ENCODE assay signal across 19 mouse cellular contexts in the genomic region with DNA sequence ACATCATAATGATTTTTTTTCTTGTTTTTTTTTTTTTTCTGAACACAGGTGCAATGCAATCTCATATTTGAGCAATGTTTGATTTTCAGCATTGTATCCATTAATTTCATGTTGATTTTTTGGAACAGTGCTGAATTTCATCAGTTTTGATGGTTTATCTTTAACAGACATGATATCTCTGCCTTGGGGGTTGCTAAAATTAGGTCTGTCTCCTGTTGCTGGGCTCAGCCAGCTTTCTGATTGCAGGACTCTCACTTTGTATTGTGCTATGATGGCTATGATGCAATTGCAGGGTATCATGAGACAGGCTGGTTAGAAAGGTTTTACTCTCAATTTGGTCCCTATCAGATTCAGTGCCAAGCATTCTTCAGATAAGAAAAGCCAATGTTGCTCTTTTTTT. TPM values are rescaled to one million over a fixed set of nuclear protein-coding genes. Genes with fewer than 3 reads are reported as not detected.
DNase-seq lines count a peak whose midpoint lies in the region; ATAC-seq and TF ChIP-seq lines count a peak whose summit lies in the region.
"Had no signal": no experiment of that assay in that cellular context is flagged by ENCODE, and none has a peak within 500 bp of the region (broad histone marks: within the 10 kb centered on the region; RNA-seq: fewer than 3 reads in every experiment).

No protein-coding gene starts in this region.

- H3K27ac ChIP-seq in liver, adult 2 months (replicated peaks; ENCODE audit: insufficient read depth, low read depth, low read length): peak overlapping the region; percentile 52; the same call in 1 of the 2 replicates
- H3K27ac ChIP-seq in liver, postnatal 0 days (ENCODE audit: low read depth): no peak overlapping the region

- H3K36me3 ChIP-seq in liver, adult 2 months (ENCODE audit: control insufficient read depth, insufficient read depth, low read length): no peaks in the 10 kb centered on the region
- no peaks in the 10 kb centered on the region for H3K36me3 ChIP-seq in liver, postnatal 0 days (replicated peaks; ENCODE audit: insufficient read depth, low read length)
- H3K36me3 ChIP-seq: G1E had no signal

- no peak overlapping the region for H3K4me2 ChIP-seq in liver, postnatal 0 days (ENCODE audit: low read depth, low read length)

- H3K4me3 ChIP-seq in liver, adult 2 months (ENCODE audit: insufficient read depth, low read depth, low read length): no peak overlapping the region
- no peak overlapping the region for H3K4me3 ChIP-seq in liver, postnatal 0 days (ENCODE audit: low read depth, low read length)

- TF ChIP-seq EP300 in liver, postnatal 0 days (IDR thresholded peaks at IDR 0.05; ENCODE audit: low read depth): no peak

- H3K9me3 ChIP-seq in liver, postnatal 0 days (ENCODE audit: low read length): no peaks in the 10 kb centered on the region
- H3K9me3 ChIP-seq: G1E had no signal

- no peak overlapping the region for H3K9ac ChIP-seq in liver, adult 2 months (ENCODE audit: low read depth, low read length)
- H3K9ac ChIP-seq in liver, postnatal 0 days (replicated peaks): no peak overlapping the region

- no peak for TF ChIP-seq CTCF in liver, adult 2 months (IDR thresholded peaks at IDR 0.05; ENCODE audit: low read depth, low read length)
- no peak for TF ChIP-seq CTCF in liver, postnatal 0 days (IDR thresholded peaks at IDR 0.05; ENCODE audit: low read depth)

- no peak for TF ChIP-seq POLR2A in liver, adult 2 months (IDR thresholded peaks at IDR 0.05; ENCODE audit: extremely low read depth, insufficient read depth, low read length)

- no peaks in the 10 kb centered on the region for H3K27me3 ChIP-seq in liver, adult 2 months (ENCODE audit: control insufficient read depth, insufficient read depth, low read length)
- H3K27me3 ChIP-seq in liver, postnatal 0 days (ENCODE audit: insufficient read depth, low read length): no peaks in the 10 kb centered on the region
- H3K27me3 ChIP-seq: CH12.LX, Patski had no signal

- peaks cover 21% of the 10 kb centered on the region for H3K4me1 ChIP-seq in liver, adult 2 months (ENCODE audit: control insufficient read depth, insufficient read depth, low read length)
- no peaks in the 10 kb centered on the region for H3K4me1 ChIP-seq in liver, postnatal 0 days (ENCODE audit: insufficient read depth)

- peak; percentile 90 for DNase-seq in liver, adult 2 months (ENCODE audit: extremely low read depth, low read depth, low spot score)
- DNase-seq in liver, postnatal 0 days: no peak
- DNase-seq: adrenal gland, adult 2 months; adrenal gland, adult 8-10 months; adrenal gland, postnatal 10 days; adrenal gland, postnatal 14 days; adrenal gland, postnatal 25 days; adrenal gland, postnatal 36 days; B cell, adult 2 months; cerebellum, adult 11 months; cerebellum, adult 11-12 months; cerebellum, adult 18-20 months; cerebellum, adult 2 months had no signal

- no peak for ATAC-seq in liver, postnatal 0 days
- ATAC-seq: activated CD4-positive, CD25-positive, alpha-beta regulatory T cell, adult 4 months; CD4-positive, CD25-positive, alpha-beta regulatory T cell, adult 4 months; Patski had no signal

- no peaks in the 10 kb centered on the region; the same call in 1 of the 2 replicates for H3K79me2 ChIP-seq in liver, adult 2 months (ENCODE audit: control insufficient read depth, insufficient read depth, low read length)

RNA-seq across cellular contexts. Expression of a gene that starts 11.3 kb away (rescaled TPM):
- total RNA-seq in liver, adult 2 months (2014; rRNA removed): 3.0 and 3.3 TPM in 2 replicates
- 0.39 and 0.50 TPM in 2 replicates for polyA plus RNA-seq in liver, adult 2 months (2012; rRNA removed)
- polyA plus RNA-seq in liver, postnatal 0 days (2015; fragmentation: Nextera tagmentation; extraction: Ambion mirVana): 2.8 and 3.3 TPM in 2 replicates
- total RNA-seq: MEL had no signal
- polyA plus RNA-seq: activated CD4-positive, CD25-positive, alpha-beta regulatory T cell, adult 4 months; G1E had no signal
